Mouse (Mus musculus) ES-Bruce4 (cell line): ENCODE results near the gene Stab2.

Source experiments
- CTCF ChIP-seq: IDR thresholded peaks from one replicate; pipeline ENCODE4 v1.8.1; 2011; ENCODE audit warnings: low read depth, low read length
- EP300 ChIP-seq: IDR thresholded peaks from 2 replicates; pipeline ENCODE4 v1.6.1; 2011; ENCODE audit warnings: low read depth, low read length; ENCODE audit not compliant: insufficient read depth

GRCm38 (mm10) chr10:86940591-86940990, 67.2 kb downstream of the Stab2 start:
- TF ChIP-seq EP300 = no peak
- no peak for TF ChIP-seq CTCF
